Mouse (Mus musculus): Measurements from ENCODE around the gene Iqgap2. TPM values are rescaled to one million over a fixed set of nuclear protein-coding genes. Genes with fewer than 3 reads are reported as not detected.

Gene Iqgap2
- polyA plus RNA-seq, 1 experiment from 2014 or later: 16.0 TPM

DNA sequence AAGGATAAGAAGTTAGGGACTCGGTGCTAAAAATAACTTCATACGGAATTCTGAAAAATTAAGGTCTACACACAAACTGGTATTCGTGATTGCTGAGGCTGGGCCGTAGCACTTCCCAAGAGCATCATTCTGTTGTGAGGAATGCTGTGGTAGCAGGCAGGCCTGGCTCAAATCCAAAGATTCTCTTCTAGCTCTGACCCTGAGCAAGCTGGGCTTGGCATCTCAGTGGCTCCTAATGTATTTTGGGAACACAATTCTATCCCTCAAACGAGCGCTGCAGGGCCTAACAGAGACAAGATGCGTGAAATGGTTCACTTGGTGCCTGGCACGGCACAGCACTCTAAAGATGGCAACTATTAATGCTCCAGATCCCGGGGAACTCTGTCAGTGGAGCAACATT, 90.8 kb downstream of the Iqgap2 start:
- H3K4me2 ChIP-seq: no peak overlapping the region
- H3K4me3 ChIP-seq (replicated peaks): no peak overlapping the region
- H3K36me3 ChIP-seq (replicated peaks): no peaks in the 10 kb centered on the region
- ATAC-seq (ENCODE audit: insufficient read depth): no peak
- H3K9ac ChIP-seq: no peak overlapping the region
- peaks cover 13% of the 10 kb centered on the region; the same call in 1 of the 2 replicates for H3K4me1 ChIP-seq (replicated peaks)
- no peak overlapping the region for H3K27ac ChIP-seq (replicated peaks)
- 73% methylated on average over 9 of the region's 9 CpGs for WGBS (ENCODE audit: insufficient replicate concordance)
- no peaks in the 10 kb centered on the region for H3K9me3 ChIP-seq (replicated peaks)
- H3K27me3 ChIP-seq: no peaks in the 10 kb centered on the region

DNA sequence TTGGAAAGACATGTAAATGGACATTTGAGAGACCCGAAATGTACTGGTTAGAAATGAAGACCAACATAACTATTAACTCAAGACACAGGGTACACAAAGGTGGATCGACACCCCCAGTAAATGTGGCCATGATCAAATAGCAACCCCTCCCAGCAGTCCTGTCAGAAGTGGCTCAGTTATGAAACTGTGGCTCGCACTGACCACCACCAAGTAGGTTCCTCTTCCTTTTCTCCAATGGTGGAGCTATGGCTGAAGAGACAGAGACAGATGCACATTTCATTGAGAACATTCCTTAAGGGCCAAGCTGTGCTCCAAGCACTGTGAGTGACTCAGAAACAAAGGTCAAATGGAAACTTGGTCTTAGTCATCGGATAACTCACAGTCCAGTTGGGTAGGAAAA, 92.4 kb downstream of the Iqgap2 start:
- no peak overlapping the region for H3K27ac ChIP-seq (replicated peaks)
- H3K36me3 ChIP-seq (replicated peaks): no peaks in the 10 kb centered on the region
- WGBS (ENCODE audit: insufficient replicate concordance): 59% methylated on average over 4 of the region's 4 CpGs
- H3K9ac ChIP-seq: no peak overlapping the region
- H3K4me1 ChIP-seq (replicated peaks): 0 out of 2 replicates have a peak, but pooled peaks cover under 1% of the 10 kb centered on the region
- H3K4me3 ChIP-seq (replicated peaks): no peak overlapping the region
- no peak overlapping the region for H3K4me2 ChIP-seq
- H3K27me3 ChIP-seq: no peaks in the 10 kb centered on the region
- no peak for ATAC-seq (ENCODE audit: insufficient read depth)
- no peaks in the 10 kb centered on the region for H3K9me3 ChIP-seq (replicated peaks)

DNA sequence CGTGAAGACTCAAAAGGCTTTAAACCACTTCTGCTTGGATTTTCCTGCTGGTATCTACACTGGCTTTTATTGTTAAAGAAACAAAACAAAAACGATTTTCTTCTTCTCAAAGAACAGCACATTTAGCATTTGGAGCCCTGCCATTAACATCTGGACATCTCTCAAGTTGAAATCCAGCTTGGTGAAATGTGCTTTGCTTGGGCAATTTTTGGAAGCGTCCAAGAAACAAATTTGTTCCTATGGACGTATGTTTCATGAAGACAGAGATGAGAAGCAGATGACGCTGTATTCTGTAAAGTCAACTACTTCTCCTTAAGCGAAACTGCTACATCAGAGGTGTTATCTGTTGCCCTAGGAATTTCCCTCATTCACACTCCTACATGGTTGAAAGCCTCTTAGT, 93.0 kb downstream of the Iqgap2 start:
- H3K4me1 ChIP-seq (replicated peaks): no peaks in the 10 kb centered on the region
- H3K36me3 ChIP-seq (replicated peaks): no peaks in the 10 kb centered on the region
- no peak overlapping the region for H3K4me3 ChIP-seq (replicated peaks)
- no peak overlapping the region for H3K9ac ChIP-seq
- no peaks in the 10 kb centered on the region for H3K27me3 ChIP-seq
- no peak overlapping the region for H3K4me2 ChIP-seq
- no peak overlapping the region for H3K27ac ChIP-seq (replicated peaks)
- 52% methylated on average over 6 of the region's 6 CpGs for WGBS (ENCODE audit: insufficient replicate concordance)
- no peak for ATAC-seq (ENCODE audit: insufficient read depth)
- no peaks in the 10 kb centered on the region for H3K9me3 ChIP-seq (replicated peaks)

DNA sequence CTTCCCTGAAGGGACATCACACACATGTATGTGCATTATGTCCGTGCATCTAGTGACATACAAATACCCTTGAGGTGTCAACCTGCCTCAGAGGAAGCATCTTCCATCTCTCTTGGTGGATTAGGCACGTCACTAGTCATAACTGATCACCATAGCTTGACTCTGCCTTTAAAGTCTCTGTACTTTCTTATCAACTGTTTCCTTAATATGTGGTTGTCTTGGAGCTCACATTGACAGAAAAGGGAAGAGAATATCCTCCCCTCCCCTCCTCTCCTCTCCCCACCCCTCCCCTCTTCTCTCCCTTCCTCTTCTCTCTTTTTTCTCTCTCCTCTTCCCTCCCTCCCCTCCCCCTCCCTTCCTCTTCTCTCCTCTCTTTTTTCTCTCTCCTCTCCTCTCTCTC, 94.2 kb downstream of the Iqgap2 start:
- H3K27ac ChIP-seq (replicated peaks): no peak overlapping the region
- H3K4me1 ChIP-seq (replicated peaks): no peaks in the 10 kb centered on the region
- H3K4me3 ChIP-seq (replicated peaks): no peak overlapping the region
- no peaks in the 10 kb centered on the region for H3K36me3 ChIP-seq (replicated peaks)
- no peak overlapping the region for H3K4me2 ChIP-seq
- no peaks in the 10 kb centered on the region for H3K27me3 ChIP-seq
- H3K9me3 ChIP-seq (replicated peaks): no peaks in the 10 kb centered on the region
- no peak for ATAC-seq (ENCODE audit: insufficient read depth)
- WGBS (ENCODE audit: insufficient replicate concordance): 42% methylated on average over 2 of the region's 2 CpGs
- H3K9ac ChIP-seq: no peak overlapping the region

DNA sequence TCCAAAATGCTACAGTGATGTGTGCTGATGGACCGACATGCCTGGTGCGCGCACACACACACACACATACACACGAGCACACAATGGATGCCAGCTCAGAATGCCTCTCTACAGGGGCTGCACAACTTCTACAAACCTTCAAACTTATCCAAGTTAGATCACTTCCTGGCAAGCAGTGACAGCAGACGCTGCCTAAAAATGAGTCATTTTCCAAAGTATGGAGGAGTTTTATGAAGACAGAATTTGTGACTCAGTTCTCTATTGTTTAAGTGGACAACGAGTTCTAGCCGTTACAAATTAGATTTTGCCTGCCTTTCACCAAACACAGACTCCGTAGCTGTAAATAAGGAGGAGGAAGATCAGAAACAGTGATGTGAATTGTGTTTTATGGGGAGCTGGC, 97.4 kb downstream of the Iqgap2 start:
- no peak for ATAC-seq (ENCODE audit: insufficient read depth)
- no peaks in the 10 kb centered on the region for H3K27me3 ChIP-seq
- 69% methylated on average over 8 of the region's 8 CpGs for WGBS (ENCODE audit: insufficient replicate concordance)
- H3K27ac ChIP-seq (replicated peaks): no peak overlapping the region
- no peaks in the 10 kb centered on the region for H3K9me3 ChIP-seq (replicated peaks)
- H3K4me1 ChIP-seq (replicated peaks): peaks cover 5% of the 10 kb centered on the region; the same call in 1 of the 2 replicates
- no peak overlapping the region for H3K4me2 ChIP-seq
- H3K9ac ChIP-seq: no peak overlapping the region
- H3K4me3 ChIP-seq (replicated peaks): no peak overlapping the region
- H3K36me3 ChIP-seq (replicated peaks): no peaks in the 10 kb centered on the region

DNA sequence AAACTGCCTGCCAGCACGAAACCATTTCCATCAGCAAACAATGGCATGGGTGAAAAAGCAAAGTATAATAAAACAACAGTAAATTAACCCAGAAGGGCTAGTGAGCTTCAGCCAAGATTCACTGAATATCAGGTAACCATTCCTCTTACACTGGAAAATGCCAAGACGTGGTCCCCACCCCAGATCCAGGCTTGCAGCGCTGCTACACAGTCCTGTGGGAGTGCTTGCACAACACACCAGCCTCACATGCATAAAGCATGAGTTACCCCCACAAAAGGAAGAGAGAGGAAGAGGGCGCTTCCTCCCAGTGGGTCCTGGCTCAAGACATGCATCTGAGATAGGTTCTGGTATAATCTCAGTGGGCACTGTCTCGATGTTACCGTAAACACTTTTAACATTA, 100.8 kb downstream of the Iqgap2 start:
- 23% methylated on average over 6 of the region's 6 CpGs for WGBS (ENCODE audit: insufficient replicate concordance)
- no peak overlapping the region for H3K4me2 ChIP-seq

DNA sequence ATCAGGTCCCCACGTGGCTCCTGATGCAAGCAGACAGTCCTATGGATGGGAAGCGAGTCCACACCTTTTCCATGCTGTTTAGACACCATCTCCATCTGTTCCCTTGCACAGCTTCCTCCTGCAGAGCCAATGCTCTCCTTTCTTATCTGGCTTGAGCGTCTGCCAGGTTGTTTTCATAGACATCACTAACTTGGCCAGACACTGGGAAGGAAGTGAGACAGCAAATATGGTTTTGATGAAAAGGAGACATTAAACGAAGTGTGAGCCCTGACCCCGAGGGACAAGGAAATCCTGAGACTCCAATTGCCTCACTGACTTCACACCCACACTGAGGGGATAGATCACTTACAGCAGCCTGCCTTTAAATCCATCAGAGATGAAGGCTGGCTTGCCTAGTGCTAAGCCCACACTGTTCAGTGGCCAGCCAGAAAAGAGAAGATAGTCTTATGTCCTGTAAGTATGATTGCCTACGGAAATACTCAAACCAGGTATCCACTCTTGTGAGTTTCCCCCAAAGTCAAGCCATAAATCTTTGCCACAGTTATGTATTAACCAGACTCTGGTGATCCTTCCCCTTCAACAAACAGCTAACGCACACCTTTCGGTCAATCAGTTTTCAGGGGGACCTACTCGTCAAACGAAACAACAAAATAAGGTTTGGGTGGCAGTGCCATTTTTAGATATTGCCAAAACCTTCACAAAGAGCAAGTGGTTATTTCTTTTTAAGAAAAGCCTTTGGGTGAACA, 102.9 kb downstream of the Iqgap2 start:
- H3K9ac ChIP-seq: no peak overlapping the region
- no peak overlapping the region for H3K4me3 ChIP-seq (replicated peaks)
- 29% methylated on average over 10 of the region's 10 CpGs for WGBS (ENCODE audit: insufficient replicate concordance)
- H3K27me3 ChIP-seq: no peaks in the 10 kb centered on the region
- peaks cover 28% of the 10 kb centered on the region for H3K4me1 ChIP-seq (replicated peaks)
- H3K36me3 ChIP-seq (replicated peaks): no peaks in the 10 kb centered on the region
- no peak overlapping the region for H3K4me2 ChIP-seq
- 0 out of 2 replicates have a peak, but pooled peaks have one; percentile 22 for ATAC-seq (ENCODE audit: insufficient read depth)
- H3K27ac ChIP-seq (replicated peaks): no peak overlapping the region
- no peaks in the 10 kb centered on the region for H3K9me3 ChIP-seq (replicated peaks)

More for the DNA sequence above, 100.8 kb downstream of the Iqgap2 start:
- Histone ChIP-seq H3K36me3 (replicated peaks) (no peaks in the 10 kb centered on the region), H3K4me3 (replicated peaks) (no peak overlapping the region), H3K27me3 (no peaks in the 10 kb centered on the region), H3K27ac (replicated peaks) (no peak overlapping the region), H3K9me3 (replicated peaks) (no peaks in the 10 kb centered on the region), H3K9ac (no peak overlapping the region), H3K4me1 (replicated peaks) (peaks cover 23% of the 10 kb centered on the region)
- ATAC-seq (ENCODE audit: insufficient read depth): no peak

DNA sequence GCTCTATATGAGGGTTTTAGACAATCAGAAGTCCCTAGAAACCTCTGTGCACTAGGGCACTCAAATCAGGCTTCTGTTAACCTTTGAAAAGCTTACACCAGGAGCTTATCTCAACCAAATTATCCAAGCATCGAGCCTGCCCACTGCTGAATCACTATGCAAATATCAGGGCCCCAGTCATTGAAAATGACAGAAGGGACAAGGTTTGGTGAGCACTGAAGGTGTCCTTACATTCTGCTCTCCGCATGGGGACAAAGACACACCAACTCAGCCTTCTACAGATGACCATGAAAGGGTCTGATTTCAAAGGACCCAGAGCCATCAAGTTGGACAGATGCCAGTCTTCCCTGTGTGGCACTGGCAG, 108.8 kb downstream of the Iqgap2 start:
- peaks cover 48% of the 10 kb centered on the region for H3K4me1 ChIP-seq (replicated peaks)
- H3K4me2 ChIP-seq: no peak overlapping the region
- ATAC-seq (ENCODE audit: insufficient read depth): no peak; the same call in 1 of the 2 replicates
- H3K4me3 ChIP-seq (replicated peaks): no peak overlapping the region
- H3K9ac ChIP-seq: no peak overlapping the region
- WGBS (ENCODE audit: insufficient replicate concordance): 26% methylated on average over 2 of the region's 2 CpGs
- H3K9me3 ChIP-seq (replicated peaks): no peaks in the 10 kb centered on the region
- peak overlapping the region; percentile 46; the same call in 1 of the 2 replicates for H3K27ac ChIP-seq (replicated peaks)
- no peaks in the 10 kb centered on the region for H3K36me3 ChIP-seq (replicated peaks)
- no peaks in the 10 kb centered on the region for H3K27me3 ChIP-seq

DNA sequence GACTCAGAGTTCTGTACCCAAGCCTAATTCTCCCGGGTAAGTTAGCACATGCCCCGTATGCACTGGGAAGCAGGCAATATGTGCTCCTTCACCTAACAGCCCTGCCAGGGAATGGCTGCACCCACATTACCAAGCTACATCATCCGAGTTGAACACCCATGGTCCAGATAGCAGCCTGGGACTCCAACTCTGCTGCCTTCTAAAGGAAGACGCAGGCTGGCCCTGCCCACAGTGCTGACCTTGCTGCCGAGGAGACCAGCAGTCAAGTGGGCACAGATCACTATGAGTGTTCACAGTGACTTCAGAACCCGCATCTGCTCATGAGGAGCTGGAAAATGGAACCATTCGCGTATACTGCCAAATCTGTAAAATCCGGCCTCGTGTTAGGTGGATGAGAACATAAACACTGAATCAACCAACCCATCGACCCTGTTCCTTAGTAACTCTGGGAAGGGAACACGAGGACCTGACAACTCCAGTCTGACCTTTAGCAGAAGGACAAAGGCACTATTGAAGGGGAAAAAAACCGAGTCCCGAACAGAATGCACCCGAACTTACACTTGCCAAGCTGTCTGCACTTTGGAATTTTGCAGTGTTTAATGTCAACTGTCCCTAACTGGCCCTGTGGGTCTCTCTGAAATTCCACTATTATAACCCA, 109.3 kb downstream of the Iqgap2 start:
- ATAC-seq (ENCODE audit: insufficient read depth): peak; percentile 40; the same call in 1 of the 2 replicates
- H3K4me2 ChIP-seq: no peak overlapping the region

DNA sequence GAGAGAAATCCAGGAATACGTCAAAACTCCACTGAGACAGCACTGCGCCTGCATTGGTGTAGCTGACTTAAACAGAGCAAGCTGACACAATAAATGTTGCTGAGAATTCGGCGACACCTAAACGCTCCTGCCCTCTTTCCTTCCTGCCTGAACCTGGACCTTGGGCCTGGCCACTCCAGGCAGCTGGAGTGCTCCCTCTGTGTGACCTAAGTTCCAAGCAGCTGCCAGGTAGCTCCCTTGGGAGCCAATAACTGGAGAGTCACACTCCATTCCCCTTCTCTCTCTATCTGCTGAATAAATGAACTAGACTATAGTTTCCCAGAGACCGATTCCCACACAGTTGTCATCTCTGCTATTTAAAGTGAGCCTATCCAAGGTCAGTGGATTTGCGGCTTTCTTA, 111.7 kb downstream of the Iqgap2 start:
- H3K27ac ChIP-seq (replicated peaks): no peak overlapping the region
- no peak overlapping the region for H3K9ac ChIP-seq
- peaks cover 45% of the 10 kb centered on the region for H3K4me1 ChIP-seq (replicated peaks)
- ATAC-seq (ENCODE audit: insufficient read depth): no peak
- H3K27me3 ChIP-seq: no peaks in the 10 kb centered on the region
- no peaks in the 10 kb centered on the region for H3K9me3 ChIP-seq (replicated peaks)
- 69% methylated on average over 7 of the region's 7 CpGs for WGBS (ENCODE audit: insufficient replicate concordance)
- no peak overlapping the region for H3K4me3 ChIP-seq (replicated peaks)
- H3K36me3 ChIP-seq (replicated peaks): no peaks in the 10 kb centered on the region
- H3K4me2 ChIP-seq: no peak overlapping the region

More for the DNA sequence above, 109.3 kb downstream of the Iqgap2 start:
- Histone ChIP-seq H3K9me3 (replicated peaks) (no peaks in the 10 kb centered on the region), H3K27me3 (no peaks in the 10 kb centered on the region), H3K27ac (replicated peaks) (peak overlapping the region; percentile 46; the same call in 1 of the 2 replicates), H3K4me3 (replicated peaks) (no peak overlapping the region), H3K9ac (no peak overlapping the region), H3K4me1 (replicated peaks) (peaks cover 51% of the 10 kb centered on the region), H3K36me3 (replicated peaks) (no peaks in the 10 kb centered on the region)
- WGBS (ENCODE audit: insufficient replicate concordance): 60% methylated on average over 15 of the region's 15 CpGs

DNA sequence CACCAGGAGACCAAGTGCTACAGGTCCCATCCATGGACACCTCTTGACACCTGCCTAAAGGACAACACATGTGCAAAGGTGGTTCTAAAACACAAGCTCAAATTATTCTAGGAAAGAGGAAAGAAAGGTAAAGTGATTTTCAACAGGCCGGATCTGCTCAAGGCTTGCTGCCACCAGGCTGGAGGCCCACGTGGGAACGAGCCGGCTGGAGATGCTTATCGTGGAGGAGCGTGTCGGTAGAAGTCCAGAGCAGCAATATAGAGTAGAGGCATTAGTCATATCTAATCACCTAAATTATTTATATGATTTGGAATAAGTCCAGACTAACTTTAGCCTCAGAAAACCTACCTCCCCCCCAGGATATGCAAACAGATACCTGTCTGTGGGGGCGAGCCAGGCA, 112.5 kb downstream of the Iqgap2 start:
- 35% methylated on average over 8 of the region's 8 CpGs for WGBS (ENCODE audit: insufficient replicate concordance)
- H3K4me3 ChIP-seq (replicated peaks): no peak overlapping the region
- no peak overlapping the region for H3K4me2 ChIP-seq
- H3K9ac ChIP-seq: no peak overlapping the region
- ATAC-seq (ENCODE audit: insufficient read depth): no peak
- H3K27me3 ChIP-seq: no peaks in the 10 kb centered on the region
- H3K4me1 ChIP-seq (replicated peaks): peaks cover 49% of the 10 kb centered on the region
- no peak overlapping the region for H3K27ac ChIP-seq (replicated peaks)
- no peaks in the 10 kb centered on the region for H3K9me3 ChIP-seq (replicated peaks)
- H3K36me3 ChIP-seq (replicated peaks): no peaks in the 10 kb centered on the region

Data from liver, embryonic 15.5 days (tissue).